Mouse (Mus musculus) megakaryocyte, embryonic 14.5 days (primary cell): ENCODE measurements around the gene Camk1.

Experiments used
- FLI1 ChIP-seq: IDR thresholded peaks from 2 replicates; pipeline ENCODE4 v1.6.1; 2012; ENCODE audit warnings: low read length, inconsistent platforms, mixed read lengths
- GATA1 ChIP-seq: IDR thresholded peaks from 3 replicates; pipeline ENCODE4 v1.6.1; 2012; ENCODE audit warnings: mixed read lengths, low read length, inconsistent platforms, borderline replicate concordance

GRCm38 (mm10) chr6:113373491-113373890, 29.7 kb upstream of the Camk1 start:
- no peak for TF ChIP-seq GATA1
- TF ChIP-seq FLI1 = no peak
